Mouse (Mus musculus): ENCODE measurements around the gene Btnl6. TPM values are rescaled to one million over a fixed set of nuclear protein-coding genes. Genes with fewer than 3 reads are reported as not detected.
"Not testable (repeated sequence)": the region's sequence is repeated elsewhere in the genome, so short reads cannot be mapped to it uniquely, and the experiment has no call there.

Btnl6 gene
- polyA plus RNA-seq, 1 experiment from 2014 or later, result not detected

GRCm38 (mm10) chr17:34557411-34557810, 40.3 kb upstream of the Btnl6 start:
- no peaks in the 10 kb centered on the region for H3K4me1 ChIP-seq (ENCODE audit: control insufficient read depth, insufficient read depth, low read length)
- 41% methylated on average over 11 of the region's 11 CpGs for WGBS
- no peak overlapping the region for H3K4me2 ChIP-seq (ENCODE audit: low read depth, severe bottlenecking)
- no peak overlapping the region for H3K27ac ChIP-seq (replicated peaks; ENCODE audit: low read depth, low read length)
- no peaks in the 10 kb centered on the region for H3K36me3 ChIP-seq (ENCODE audit: control insufficient read depth, insufficient read depth, low read length)
- H3K9me3 ChIP-seq (ENCODE audit: control insufficient read depth, low read length), result no peaks in the 10 kb centered on the region
- H3K27me3 ChIP-seq (ENCODE audit: control insufficient read depth, insufficient read depth, low read length), result no peaks in the 10 kb centered on the region
- DNase-seq (ENCODE audit: low spot score) (no peak), ATAC-seq (ENCODE audit: insufficient number of reproducible peaks, low FRiP score, low TSS enrichment, low read depth) (no peak)
- no peak overlapping the region for H3K4me3 ChIP-seq (ENCODE audit: low read depth, low read length)
- no peak overlapping the region for H3K9ac ChIP-seq (ENCODE audit: low read length)

- 86% methylated on average over 8 of the region's 8 CpGs for WGBS
- Histone ChIP-seq H3K27ac (replicated peaks; ENCODE audit: low read depth, low read length) (no peak overlapping the region), H3K4me2 (ENCODE audit: low read depth, severe bottlenecking) (no peak overlapping the region), H3K36me3 (ENCODE audit: control insufficient read depth, insufficient read depth, low read length) (no peaks in the 10 kb centered on the region), H3K4me3 (ENCODE audit: low read depth, low read length) (no peak overlapping the region), H3K9me3 (ENCODE audit: control insufficient read depth, low read length) (no peaks in the 10 kb centered on the region), H3K27me3 (ENCODE audit: control insufficient read depth, insufficient read depth, low read length) (no peaks in the 10 kb centered on the region), H3K4me1 (ENCODE audit: control insufficient read depth, insufficient read depth, low read length) (no peaks in the 10 kb centered on the region), H3K9ac (ENCODE audit: low read length) (no peak overlapping the region)
- no peak for ATAC-seq (ENCODE audit: insufficient number of reproducible peaks, low FRiP score, low TSS enrichment, low read depth)
- DNase-seq (ENCODE audit: low spot score), result no peak
Observed at GRCm38 (mm10) chr17:34556406-34556805, 39.3 kb upstream of the Btnl6 start.

GRCm38 (mm10) chr17:34555483-34555882, 38.3 kb upstream of the Btnl6 start:
- H3K27me3 ChIP-seq (ENCODE audit: control insufficient read depth, insufficient read depth, low read length), result no peaks in the 10 kb centered on the region
- no peaks in the 10 kb centered on the region for H3K36me3 ChIP-seq (ENCODE audit: control insufficient read depth, insufficient read depth, low read length)
- no peak for ATAC-seq (ENCODE audit: insufficient number of reproducible peaks, low FRiP score, low TSS enrichment, low read depth)
- peak; percentile 86 for DNase-seq (ENCODE audit: low spot score)
- H3K9ac ChIP-seq (ENCODE audit: low read length), result no peak overlapping the region
- H3K4me1 ChIP-seq (ENCODE audit: control insufficient read depth, insufficient read depth, low read length), result no peaks in the 10 kb centered on the region
- H3K4me2 ChIP-seq (ENCODE audit: low read depth, severe bottlenecking), result no peak overlapping the region
- no peak overlapping the region for H3K27ac ChIP-seq (replicated peaks; ENCODE audit: low read depth, low read length)
- 28% methylated on average over 5 of the region's 5 CpGs for WGBS
- no peak overlapping the region for H3K4me3 ChIP-seq (ENCODE audit: low read depth, low read length)
- no peaks in the 10 kb centered on the region for H3K9me3 ChIP-seq (ENCODE audit: control insufficient read depth, low read length)

- Histone ChIP-seq H3K27ac (replicated peaks; ENCODE audit: low read depth, low read length) (no peak overlapping the region), H3K9me3 (ENCODE audit: control insufficient read depth, low read length) (no peaks in the 10 kb centered on the region), H3K9ac (ENCODE audit: low read length) (no peak overlapping the region), H3K27me3 (ENCODE audit: control insufficient read depth, insufficient read depth, low read length) (no peaks in the 10 kb centered on the region), H3K4me1 (ENCODE audit: control insufficient read depth, insufficient read depth, low read length) (no peaks in the 10 kb centered on the region), H3K4me3 (ENCODE audit: low read depth, low read length) (no peak overlapping the region), H3K4me2 (ENCODE audit: low read depth, severe bottlenecking) (no peak overlapping the region), H3K36me3 (ENCODE audit: control insufficient read depth, insufficient read depth, low read length) (no peaks in the 10 kb centered on the region)
- 71% methylated on average over 2 of the region's 2 CpGs for WGBS
- ATAC-seq (ENCODE audit: insufficient number of reproducible peaks, low FRiP score, low TSS enrichment, low read depth), result no peak
- DNase-seq (ENCODE audit: low spot score), result no peak
Observed at GRCm38 (mm10) chr17:34549843-34550242, 32.7 kb upstream of the Btnl6 start.

GRCm38 (mm10) chr17:34549156-34549555, 32.0 kb upstream of the Btnl6 start:
- no peaks in the 10 kb centered on the region for H3K9me3 ChIP-seq (ENCODE audit: control insufficient read depth, low read length)
- no peak for DNase-seq (ENCODE audit: low spot score)
- ATAC-seq (ENCODE audit: insufficient number of reproducible peaks, low FRiP score, low TSS enrichment, low read depth), result no peak
- H3K27ac ChIP-seq (replicated peaks; ENCODE audit: low read depth, low read length), result no peak overlapping the region
- no peak overlapping the region for H3K4me2 ChIP-seq (ENCODE audit: low read depth, severe bottlenecking)
- H3K9ac ChIP-seq (ENCODE audit: low read length), result no peak overlapping the region
- H3K4me1 ChIP-seq (ENCODE audit: control insufficient read depth, insufficient read depth, low read length), result no peaks in the 10 kb centered on the region
- H3K36me3 ChIP-seq (ENCODE audit: control insufficient read depth, insufficient read depth, low read length), result no peaks in the 10 kb centered on the region
- no peak overlapping the region for H3K4me3 ChIP-seq (ENCODE audit: low read depth, low read length)
- H3K27me3 ChIP-seq (ENCODE audit: control insufficient read depth, insufficient read depth, low read length), result no peaks in the 10 kb centered on the region
- WGBS, result 93% methylated on average over 3 of the region's 3 CpGs

GRCm38 (mm10) chr17:34547601-34548000, 30.4 kb upstream of the Btnl6 start:
- Histone ChIP-seq H3K4me1 (ENCODE audit: control insufficient read depth, insufficient read depth, low read length) (no peaks in the 10 kb centered on the region), H3K27me3 (ENCODE audit: control insufficient read depth, insufficient read depth, low read length) (no peaks in the 10 kb centered on the region), H3K9me3 (ENCODE audit: control insufficient read depth, low read length) (no peaks in the 10 kb centered on the region), H3K27ac (replicated peaks; ENCODE audit: low read depth, low read length) (no peak overlapping the region), H3K4me3 (ENCODE audit: low read depth, low read length) (no peak overlapping the region), H3K4me2 (ENCODE audit: low read depth, severe bottlenecking) (no peak overlapping the region), H3K9ac (ENCODE audit: low read length) (no peak overlapping the region), H3K36me3 (ENCODE audit: control insufficient read depth, insufficient read depth, low read length) (no peaks in the 10 kb centered on the region)
- ATAC-seq (ENCODE audit: insufficient number of reproducible peaks, low FRiP score, low TSS enrichment, low read depth) (no peak), DNase-seq (ENCODE audit: low spot score) (no peak)
- WGBS, result 81% methylated on average over 4 of the region's 4 CpGs

- no peak for ATAC-seq (ENCODE audit: insufficient number of reproducible peaks, low FRiP score, low TSS enrichment, low read depth)
- no peak overlapping the region for H3K9ac ChIP-seq (ENCODE audit: low read length)
- H3K4me2 ChIP-seq (ENCODE audit: low read depth, severe bottlenecking), result no peak overlapping the region
- no peak overlapping the region for H3K4me3 ChIP-seq (ENCODE audit: low read depth, low read length)
- no peaks in the 10 kb centered on the region for H3K9me3 ChIP-seq (ENCODE audit: control insufficient read depth, low read length)
- no peak overlapping the region for H3K27ac ChIP-seq (replicated peaks; ENCODE audit: low read depth, low read length)
- H3K4me1 ChIP-seq (ENCODE audit: control insufficient read depth, insufficient read depth, low read length), result no peaks in the 10 kb centered on the region
- 80% methylated on average over 1 of the region's 1 CpGs for WGBS
- no peaks in the 10 kb centered on the region for H3K36me3 ChIP-seq (ENCODE audit: control insufficient read depth, insufficient read depth, low read length)
- H3K27me3 ChIP-seq (ENCODE audit: control insufficient read depth, insufficient read depth, low read length), result no peaks in the 10 kb centered on the region
- no peak for DNase-seq (ENCODE audit: low spot score)
Observed at GRCm38 (mm10) chr17:34546797-34547196, 29.6 kb upstream of the Btnl6 start.

GRCm38 (mm10) chr17:34543567-34543966, 26.4 kb upstream of the Btnl6 start:
- H3K36me3 ChIP-seq (ENCODE audit: control insufficient read depth, insufficient read depth, low read length); H3K4me1 ChIP-seq (ENCODE audit: control insufficient read depth, insufficient read depth, low read length); ATAC-seq (ENCODE audit: insufficient number of reproducible peaks, low FRiP score, low TSS enrichment, low read depth); H3K27ac ChIP-seq (replicated peaks; ENCODE audit: low read depth, low read length); H3K27me3 ChIP-seq (ENCODE audit: control insufficient read depth, insufficient read depth, low read length); H3K9me3 ChIP-seq (ENCODE audit: control insufficient read depth, low read length); H3K4me2 ChIP-seq (ENCODE audit: low read depth, severe bottlenecking); DNase-seq (ENCODE audit: low spot score); H3K4me3 ChIP-seq (ENCODE audit: low read depth, low read length); H3K9ac ChIP-seq (ENCODE audit: low read length): not testable (repeated sequence)
- WGBS, result 96% methylated on average over 12 of the region's 13 CpGs

- Histone ChIP-seq H3K4me3 (ENCODE audit: low read depth, low read length) (no peak overlapping the region), H3K4me2 (ENCODE audit: low read depth, severe bottlenecking) (no peak overlapping the region), H3K36me3 (ENCODE audit: control insufficient read depth, insufficient read depth, low read length) (no peaks in the 10 kb centered on the region), H3K9me3 (ENCODE audit: control insufficient read depth, low read length) (no peaks in the 10 kb centered on the region), H3K4me1 (ENCODE audit: control insufficient read depth, insufficient read depth, low read length) (no peaks in the 10 kb centered on the region), H3K27ac (replicated peaks; ENCODE audit: low read depth, low read length) (no peak overlapping the region), H3K9ac (ENCODE audit: low read length) (no peak overlapping the region), H3K27me3 (ENCODE audit: control insufficient read depth, insufficient read depth, low read length) (no peaks in the 10 kb centered on the region)
- WGBS, result 91% methylated on average over 3 of the region's 3 CpGs
- no peak for DNase-seq (ENCODE audit: low spot score)
- no peak for ATAC-seq (ENCODE audit: insufficient number of reproducible peaks, low FRiP score, low TSS enrichment, low read depth)
Observed at GRCm38 (mm10) chr17:34532671-34533070, 15.5 kb upstream of the Btnl6 start.

Measured in limb, embryonic 11.5 days (tissue).